ENCODE assay signal across 8 mouse cellular contexts in genomic region chrX:13071776-13072460, GRCm38 (mm10). TPM values are rescaled to one million over a fixed set of nuclear protein-coding genes. Genes with fewer than 3 reads are reported as not detected.
DNase-seq lines count a peak whose midpoint lies in the region; ATAC-seq and TF ChIP-seq lines count a peak whose summit lies in the region.

No protein-coding gene starts in this region.

- no peak for TF ChIP-seq CTCF in E14TG2a.4 (conservative IDR thresholded peaks at IDR 0.05; ENCODE audit: low read length)
- no peak for TF ChIP-seq CTCF in layer of hippocampus, adult 2 months (conservative IDR thresholded peaks at IDR 0.05)
- no peak for TF ChIP-seq CTCF in lung, adult 2 months (IDR thresholded peaks at IDR 0.05; ENCODE audit: insufficient read depth, low read length)

- no peaks in the 10 kb centered on the region for H3K27me3 ChIP-seq in E14TG2a.4 (ENCODE audit: insufficient read depth, low read length)
- H3K27me3 ChIP-seq in forebrain, embryonic 15.5 days: no peaks in the 10 kb centered on the region
- H3K27me3 ChIP-seq in neural tube, embryonic 15.5 days (replicated peaks): no peaks in the 10 kb centered on the region

- H3K4me2 ChIP-seq in forebrain, embryonic 15.5 days (replicated peaks): peak overlapping the region; percentile 44
- peak overlapping the region; percentile 53 for H3K4me2 ChIP-seq in neural tube, embryonic 15.5 days

- H3K9ac ChIP-seq in forebrain, embryonic 15.5 days (replicated peaks): peak overlapping the region; percentile 85
- H3K9ac ChIP-seq in neural tube, embryonic 15.5 days (replicated peaks): peak overlapping the region; percentile 72

- peak; percentile 41 for ATAC-seq in forebrain, embryonic 15.5 days (replicated peaks)
- ATAC-seq in neural tube, embryonic 15.5 days (ENCODE audit: low FRiP score): peak; percentile 40

- H3K9me3 ChIP-seq in E14TG2a.4 (ENCODE audit: low read length): no peaks in the 10 kb centered on the region
- H3K9me3 ChIP-seq in forebrain, embryonic 15.5 days: no peaks in the 10 kb centered on the region
- no peaks in the 10 kb centered on the region for H3K9me3 ChIP-seq in neural tube, embryonic 15.5 days (replicated peaks)

- peaks cover 18% of the 10 kb centered on the region for H3K4me1 ChIP-seq in E14TG2a.4 (replicated peaks; ENCODE audit: low read depth, low read length)
- peaks cover 3% of the 10 kb centered on the region; the same call in 1 of the 2 replicates for H3K4me1 ChIP-seq in forebrain, embryonic 15.5 days
- H3K4me1 ChIP-seq in lung, adult 2 months (ENCODE audit: control insufficient read depth, insufficient read depth, low read length): peaks cover 2% of the 10 kb centered on the region; the same call in 1 of the 2 replicates
- H3K4me1 ChIP-seq in neural tube, embryonic 15.5 days: peaks cover 3% of the 10 kb centered on the region; the same call in 1 of the 2 replicates

- H3K27ac ChIP-seq in forebrain, embryonic 15.5 days (replicated peaks): peak overlapping the region; percentile 98
- peak overlapping the region; percentile 96 for H3K27ac ChIP-seq in layer of hippocampus, adult 2 months
- peak overlapping the region; percentile 94 for H3K27ac ChIP-seq in neural tube, embryonic 15.5 days (replicated peaks)

- intact Hi-C loops in heart, postnatal 25 days (cut with DNase I): loop anchor here (2.0 to 10.0 kb wide), 2 partner anchors 31 to 397 kb away; partner anchors contain the start of gene 1810030O07Rik

- peaks cover 14% of the 10 kb centered on the region for H3K36me3 ChIP-seq in E14TG2a.4 (ENCODE audit: insufficient read depth, low read length)
- H3K36me3 ChIP-seq in forebrain, embryonic 15.5 days: no peaks in the 10 kb centered on the region
- no peaks in the 10 kb centered on the region for H3K36me3 ChIP-seq in neural tube, embryonic 15.5 days

- DNase-seq in c-Kit-positive CD71-positive TER-119-positive erythroid progenitor cells, embryonic 14.5 days (ENCODE audit: low spot score): peak; percentile 44
- DNase-seq in heart, postnatal 25 days (ENCODE audit: low spot score): peak; percentile 44
- peak; percentile 51 for DNase-seq in layer of hippocampus, adult 2 months (ENCODE audit: low spot score in 2 of 2)
- peak; percentile 67 for DNase-seq in lung, adult 2 months
- peak; percentile 61 to 73 for DNase-seq in thymus, adult 18-20 months

- H3K4me3 ChIP-seq in E14TG2a.4 (replicated peaks; ENCODE audit: low read length): peak overlapping the region; percentile 90
- peak overlapping the region; percentile 82 for H3K4me3 ChIP-seq in forebrain, embryonic 15.5 days
- H3K4me3 ChIP-seq in layer of hippocampus, adult 2 months: peak overlapping the region; percentile 73
- peak overlapping the region; percentile 78 for H3K4me3 ChIP-seq in lung, adult 2 months (replicated peaks; ENCODE audit: extremely low read depth, low read depth, low read length)
- H3K4me3 ChIP-seq in neural tube, embryonic 15.5 days (replicated peaks): peak overlapping the region; percentile 65

- peak; percentile 59; the same call in 1 of the 2 replicates for TF ChIP-seq POLR2A in lung, adult 2 months (IDR thresholded peaks at IDR 0.05; ENCODE audit: borderline replicate concordance, extremely low read depth, low read depth, low read length)

- WGBS in forebrain, embryonic 15.5 days: 19% methylated on average over 60 of the region's 67 CpGs
- WGBS in lung, adult 2 months: 21% methylated on average over 65 of the region's 67 CpGs
- WGBS in neural tube, embryonic 15.5 days: 18% methylated on average over 37 of the region's 67 CpGs

RNA-seq across cellular contexts. Expression of gene Usp9x, which starts 0.6 kb away (rescaled TPM):
- 39.7 and 40.9 TPM in 2 replicates for polyA plus RNA-seq in forebrain, embryonic 15.5 days (2015; fragmentation: Nextera tagmentation; extraction: Ambion mirVana)
- 100 to 1,000 TPM; 137 to 155 TPM for total RNA-seq in heart, postnatal 25 days (2021)
- 100 to 1,000 TPM; 225 to 232 TPM for total RNA-seq in layer of hippocampus, adult 2 months (2021)
- 11.1 and 14.7 TPM in 2 replicates for polyA plus RNA-seq in lung, adult 2 months (2012; rRNA removed)
- polyA plus RNA-seq in neural tube, embryonic 15.5 days (2015; fragmentation: Nextera tagmentation; extraction: Ambion mirVana): 25.8 and 27.3 TPM in 2 replicates

Comparison
In these comparisons a context has a peak if more than half of its experiments do, and no peak if none do; other contexts are left out.
1. Peak in every context shown above with its lines: DNase-seq, ATAC-seq, H3K4me3 ChIP-seq and H3K27ac ChIP-seq.